Mouse (Mus musculus): ENCODE measurements around the gene Hsd17b14.
A peak's percentile ranks its signal among the peaks of the same experiment; 100 is the strongest.

Hsd17b14 gene

DNA sequence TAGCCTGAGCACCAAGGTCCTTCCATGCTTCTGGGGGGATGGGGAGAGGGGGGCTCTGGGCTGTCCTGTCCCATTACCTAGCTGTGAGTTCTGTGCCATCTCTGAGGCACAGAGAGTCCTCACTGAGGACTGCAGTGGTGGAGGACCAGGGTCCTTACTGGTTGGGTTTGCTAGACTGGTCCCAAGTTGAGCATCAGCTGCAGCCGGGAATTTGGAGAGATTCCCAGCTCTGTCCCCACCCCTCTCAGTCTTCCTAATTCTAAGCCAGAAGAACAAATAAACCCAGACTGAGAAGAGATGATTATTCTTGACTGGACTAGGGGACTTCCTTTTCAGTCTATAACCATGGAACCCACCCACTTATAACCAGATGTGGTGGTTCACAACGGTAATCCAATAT is 24.1 kb upstream of the Hsd17b14 start:
- no peak for DNase-seq

DNA sequence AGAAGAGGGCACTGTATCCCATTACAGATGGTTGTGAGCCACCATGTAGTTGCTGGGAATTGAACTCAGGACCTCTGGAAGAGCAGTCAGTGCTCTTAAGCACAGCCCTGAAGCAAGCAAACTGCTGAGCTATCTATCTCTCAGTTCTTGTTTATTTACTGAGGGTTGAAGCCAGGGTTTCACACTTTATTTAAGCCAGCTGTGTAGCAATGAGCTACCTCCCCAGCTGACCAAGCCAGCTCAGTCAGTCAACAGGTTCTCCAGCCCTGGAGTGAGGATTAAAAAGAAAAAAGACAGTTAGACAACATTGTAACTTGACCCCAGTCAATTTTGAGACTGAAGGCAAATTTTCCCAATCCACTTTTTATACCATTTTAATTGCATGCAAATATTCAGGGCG is 19.0 kb upstream of the Hsd17b14 start:
- peak; percentile 19 for DNase-seq

DNA sequence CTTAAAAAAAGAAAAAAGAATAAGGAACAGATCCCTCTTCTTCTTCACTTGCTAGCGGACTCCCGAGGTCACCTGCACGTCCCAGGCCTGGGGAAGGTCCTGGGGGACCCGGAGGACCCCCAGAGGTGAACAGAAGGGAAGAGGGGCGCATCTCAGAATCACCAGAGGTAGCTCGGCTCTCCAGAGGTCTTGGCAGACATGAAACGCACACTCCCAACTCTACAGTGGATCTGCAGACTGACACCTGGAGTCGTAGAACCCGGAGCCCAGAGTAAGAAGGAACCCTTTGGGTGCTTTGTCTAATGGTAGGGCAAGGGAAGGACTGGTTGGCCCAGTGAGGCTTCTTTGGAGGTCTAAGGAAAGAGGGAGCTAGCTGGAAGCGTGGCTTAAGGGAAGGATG is 17.1 kb upstream of the Hsd17b14 start:
- DNase-seq = peak; percentile 51

DNA sequence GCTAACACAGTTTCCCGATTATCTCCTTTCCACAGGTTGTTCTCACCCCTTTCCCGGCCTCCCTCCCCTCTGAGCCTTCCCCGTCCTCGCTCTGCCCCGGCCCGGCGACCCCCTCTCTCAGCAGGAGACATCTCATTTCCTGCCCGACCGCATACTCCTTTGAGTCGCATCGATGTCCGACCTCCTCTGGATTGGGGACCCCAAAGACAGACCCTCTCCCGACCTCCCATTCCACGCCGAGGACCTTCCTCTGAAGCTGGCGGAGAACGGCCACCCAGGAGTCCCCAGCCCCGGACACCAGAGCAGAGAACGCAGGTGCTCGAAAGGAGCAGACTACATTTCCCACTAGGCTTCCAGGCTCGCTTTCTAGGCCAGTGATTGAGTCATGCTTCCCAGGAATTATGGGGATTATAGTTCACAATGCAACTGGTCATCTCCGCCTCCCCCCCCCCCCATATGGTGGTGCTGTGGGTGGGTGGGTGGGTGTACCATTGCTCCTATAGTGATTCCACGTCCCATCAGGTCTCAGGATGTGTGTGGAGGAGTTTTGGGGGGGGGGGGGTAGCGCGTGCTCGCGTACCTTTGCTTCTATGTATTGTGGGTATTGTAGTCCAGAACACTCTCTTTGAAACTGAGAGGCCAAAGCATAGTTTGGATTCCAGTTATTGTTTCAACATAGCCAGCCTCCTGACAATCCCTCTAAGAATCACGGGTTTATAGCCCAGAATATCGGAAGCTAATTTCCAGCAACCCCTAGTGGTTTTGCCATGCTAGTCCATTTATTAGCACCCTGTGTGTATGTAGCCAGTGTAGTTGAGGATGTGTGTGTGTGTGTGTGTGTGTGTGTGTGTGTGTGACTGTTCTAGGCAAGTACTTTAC is 16.3 kb upstream of the Hsd17b14 start:
- peak; percentile 84 for DNase-seq

DNA sequence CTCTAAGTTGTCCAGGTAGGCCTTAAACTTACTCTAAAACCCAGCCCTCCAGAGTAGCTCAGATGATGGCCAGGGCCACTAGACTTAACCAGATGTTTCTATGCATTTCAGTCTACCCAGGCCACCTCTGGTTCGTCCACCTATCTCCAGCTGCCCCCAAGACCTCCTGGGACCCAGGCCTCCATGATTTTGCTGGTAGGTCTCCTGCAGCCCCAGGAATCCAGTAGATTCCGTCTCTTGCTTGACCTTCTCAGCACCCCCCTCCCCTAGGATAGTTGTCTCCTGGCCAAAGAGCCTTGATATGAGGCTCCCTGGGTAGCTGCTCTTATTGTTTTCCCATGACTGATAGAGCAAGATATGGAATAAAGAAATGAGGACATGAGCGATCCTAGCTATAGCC is 15.6 kb upstream of the Hsd17b14 start:
- peak; percentile 51 for DNase-seq

DNA sequence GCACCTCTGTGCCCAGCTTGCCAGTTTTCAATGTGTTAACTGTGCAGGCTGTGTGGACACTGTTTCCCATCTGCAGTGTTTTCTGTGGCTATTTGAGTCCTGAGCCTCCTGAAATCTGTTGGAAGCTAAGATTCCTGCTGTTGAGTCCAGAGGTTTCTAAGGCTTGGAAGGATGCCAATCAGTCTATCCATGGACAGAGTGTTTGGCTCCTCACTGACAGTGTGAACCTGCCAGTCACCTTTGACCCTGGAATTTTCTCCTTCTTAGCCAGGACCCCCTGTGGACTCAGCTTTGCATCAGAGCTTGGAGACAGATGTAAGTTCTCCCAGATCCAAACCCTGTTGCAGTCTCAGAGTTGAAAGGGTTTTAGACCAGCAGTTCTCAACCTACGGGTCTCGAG is 14.5 kb upstream of the Hsd17b14 start:
- peak; percentile 57 for DNase-seq

DNA sequence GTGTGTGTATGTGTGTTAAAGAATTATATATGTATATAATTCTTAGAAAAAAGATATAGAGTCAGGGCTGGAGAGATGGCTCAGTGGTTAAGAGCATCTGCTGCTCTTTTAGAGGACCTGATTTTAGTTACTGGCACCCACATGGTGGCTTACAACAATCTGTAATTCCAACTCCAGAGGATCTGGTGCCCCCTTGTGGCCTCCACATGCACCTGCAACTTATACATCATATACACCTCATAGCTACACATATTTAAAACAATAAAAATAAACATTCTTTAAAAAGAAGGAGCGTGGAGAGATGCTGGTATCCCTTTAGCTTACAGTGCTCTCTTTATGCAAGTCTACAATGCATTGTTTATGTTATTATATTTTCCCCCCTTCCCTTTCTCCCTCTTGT is 10.2 kb upstream of the Hsd17b14 start:
- no peak for DNase-seq

DNA sequence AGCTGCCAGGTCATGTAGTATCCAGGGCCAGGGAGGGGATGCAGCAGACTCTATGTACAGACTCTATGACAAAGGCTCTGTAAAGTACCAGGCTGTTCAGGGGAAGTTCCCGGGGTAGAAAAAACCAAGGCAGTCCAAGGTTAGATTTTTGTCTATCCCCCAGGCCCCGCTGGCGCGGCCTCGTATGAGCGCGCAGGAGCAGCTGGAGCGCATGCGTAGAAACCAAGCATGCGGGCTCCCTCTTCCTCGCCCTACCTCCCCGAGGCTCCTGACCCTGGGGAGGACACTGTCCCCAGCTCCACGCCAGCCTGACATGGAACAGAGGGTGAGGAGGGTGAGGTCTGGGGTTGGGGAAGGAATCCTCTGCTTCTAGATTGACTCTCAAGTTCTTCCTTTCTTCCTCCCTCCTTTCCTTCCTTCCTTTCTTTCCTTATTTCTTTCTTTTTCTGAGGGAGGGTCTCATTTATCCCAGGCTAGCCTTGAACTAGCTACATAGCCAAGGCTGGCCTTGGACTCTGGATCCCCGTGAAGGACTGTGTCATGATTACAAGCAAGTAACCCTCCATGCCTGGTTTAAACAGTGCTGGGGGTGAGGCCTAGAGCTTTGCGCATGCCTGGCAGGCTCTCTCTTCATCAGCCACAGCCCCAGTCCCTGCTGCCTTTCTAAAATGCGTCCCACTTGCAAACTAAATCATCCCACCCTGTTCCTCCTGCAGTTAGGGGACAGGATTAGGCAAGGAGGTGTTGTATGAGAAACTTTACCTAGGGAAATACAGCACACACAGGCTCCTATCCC is 4.9 kb upstream of the Hsd17b14 start:
- no peak for DNase-seq

DNA sequence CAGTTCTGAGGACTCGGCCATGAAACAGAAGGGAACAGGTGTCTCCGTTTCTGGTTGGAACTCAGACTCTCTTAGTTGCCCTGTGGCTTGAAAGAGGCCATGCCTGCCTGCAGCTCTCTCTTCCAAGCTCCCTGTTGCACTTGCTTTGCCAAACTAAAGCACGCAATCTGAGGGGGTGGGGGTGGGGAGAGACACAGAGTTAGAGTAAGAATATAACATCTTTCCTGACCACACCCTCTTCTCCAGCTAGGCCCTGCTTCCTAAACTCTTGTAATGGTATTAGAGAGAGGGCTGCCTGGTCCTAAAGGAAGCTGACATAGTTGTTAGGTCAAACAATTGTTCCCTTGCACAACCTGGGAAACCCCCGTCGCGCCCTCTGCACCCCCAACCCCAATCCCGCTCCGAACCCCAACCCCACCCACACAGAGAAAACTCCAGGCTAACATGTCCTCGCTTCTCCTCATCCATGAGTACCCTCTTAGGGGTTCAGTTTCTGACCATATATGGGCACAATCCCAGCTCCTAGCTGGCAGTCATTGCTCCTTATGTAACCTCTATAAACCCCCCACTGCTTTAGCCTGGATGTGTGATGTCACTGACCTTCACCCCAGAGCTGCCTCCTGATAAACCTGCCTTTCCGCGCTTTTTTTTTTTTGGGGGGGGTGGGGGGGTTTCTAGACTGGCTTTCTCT is 3.7 kb upstream of the Hsd17b14 start:
- no peak for DNase-seq

DNA sequence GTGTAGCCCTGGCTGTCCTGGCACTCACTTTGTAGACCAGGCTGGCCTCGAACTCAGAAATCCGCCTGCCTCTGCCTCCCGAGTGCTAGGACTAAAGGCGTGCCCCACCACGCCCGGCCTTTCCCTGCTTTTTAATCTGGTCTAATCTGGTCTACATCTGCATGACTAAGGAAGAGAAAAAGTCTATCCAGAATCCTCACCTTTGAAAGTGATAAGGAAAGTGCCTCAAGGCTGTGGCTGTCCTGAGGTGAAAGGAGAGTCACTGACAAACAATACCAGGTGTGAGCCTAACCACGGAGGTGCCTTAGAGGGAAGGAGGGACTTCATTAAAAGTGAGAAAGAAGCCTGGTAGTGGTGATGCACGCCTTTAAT is 3.2 kb upstream of the Hsd17b14 start:
- no peak for DNase-seq

DNA sequence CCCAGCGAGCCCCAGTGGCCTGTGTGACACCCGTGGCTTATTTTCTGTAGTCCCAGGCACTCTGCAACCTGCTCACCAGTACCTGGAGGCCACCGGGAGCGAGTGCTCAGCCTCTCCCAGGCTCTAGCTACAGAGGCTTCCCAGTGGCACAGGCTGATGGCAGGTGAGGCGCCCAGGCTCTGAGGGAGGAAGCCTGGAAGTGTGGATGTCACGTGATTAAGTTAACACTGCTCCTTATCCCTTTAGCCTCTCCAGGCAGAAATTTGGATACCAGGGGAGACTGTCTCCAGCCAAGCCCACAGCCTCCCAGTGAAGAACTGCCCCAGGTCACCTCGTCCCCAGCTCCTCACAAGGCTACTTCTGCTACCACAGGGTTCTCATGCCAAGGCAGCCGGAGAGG is 1.2 kb upstream of the Hsd17b14 start:
- DNase-seq = no peak

DNA sequence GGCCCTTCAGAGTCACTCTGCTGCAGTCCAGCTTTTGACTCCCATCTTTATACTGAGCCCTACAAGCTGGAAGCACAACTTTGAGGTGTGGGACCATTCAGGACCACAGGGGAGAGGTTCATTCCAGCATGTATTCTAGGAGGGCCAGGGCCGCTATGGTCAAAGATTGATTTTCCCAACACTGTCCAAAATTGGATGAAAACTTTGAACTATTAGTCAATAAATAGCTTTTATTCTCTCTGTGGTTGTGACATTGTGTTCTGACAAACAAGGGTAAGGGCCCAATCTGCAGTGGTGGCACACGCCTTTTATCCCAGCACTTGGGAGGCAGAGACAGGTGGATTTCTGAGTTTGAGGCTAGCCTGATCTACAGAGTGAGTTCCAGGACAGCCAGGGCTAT is 703 bp upstream of the Hsd17b14 start:
- no peak for DNase-seq

DNA sequence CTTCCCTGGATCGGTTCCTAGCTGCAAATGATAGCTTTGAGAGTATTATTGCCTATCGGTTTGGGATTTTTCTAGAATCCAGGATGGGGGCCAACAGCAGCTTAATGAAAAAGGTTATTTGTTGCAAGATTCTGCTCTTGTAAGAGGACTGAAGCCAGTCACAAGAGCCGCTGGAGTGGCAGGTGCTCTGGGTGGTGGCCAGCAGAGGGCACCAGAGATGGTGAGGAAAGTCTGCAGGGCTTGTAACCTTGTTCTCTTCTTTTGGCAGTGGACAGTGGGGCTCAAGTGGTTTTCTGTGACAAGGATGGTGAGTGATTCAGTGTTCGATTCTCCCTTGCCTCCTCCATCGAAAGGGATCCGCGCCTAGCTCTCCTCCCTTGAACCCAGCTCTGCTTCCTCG is 1.1 kb downstream of the Hsd17b14 start:
- DNase-seq = peak; percentile 87

DNA sequence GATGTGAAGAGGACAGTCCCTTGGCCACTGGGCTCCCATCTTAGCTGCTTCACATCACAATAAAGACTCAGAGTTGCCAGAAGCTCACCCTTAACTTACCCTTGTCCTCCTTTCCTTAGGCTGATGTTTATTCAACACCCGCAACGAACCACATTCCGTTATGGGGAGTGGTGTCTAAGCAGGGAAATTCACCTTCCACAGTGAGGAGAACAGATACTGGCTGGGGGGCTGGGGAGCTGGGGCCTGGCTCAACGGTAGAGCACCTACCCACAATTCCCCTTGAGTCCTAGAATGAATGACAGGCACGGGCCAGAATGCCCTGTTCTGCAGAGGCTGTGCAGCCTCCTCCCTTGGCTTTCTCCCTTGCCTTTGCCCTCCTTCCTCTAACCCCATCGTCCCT is 4.2 kb downstream of the Hsd17b14 start:
- DNase-seq = no peak

DNA sequence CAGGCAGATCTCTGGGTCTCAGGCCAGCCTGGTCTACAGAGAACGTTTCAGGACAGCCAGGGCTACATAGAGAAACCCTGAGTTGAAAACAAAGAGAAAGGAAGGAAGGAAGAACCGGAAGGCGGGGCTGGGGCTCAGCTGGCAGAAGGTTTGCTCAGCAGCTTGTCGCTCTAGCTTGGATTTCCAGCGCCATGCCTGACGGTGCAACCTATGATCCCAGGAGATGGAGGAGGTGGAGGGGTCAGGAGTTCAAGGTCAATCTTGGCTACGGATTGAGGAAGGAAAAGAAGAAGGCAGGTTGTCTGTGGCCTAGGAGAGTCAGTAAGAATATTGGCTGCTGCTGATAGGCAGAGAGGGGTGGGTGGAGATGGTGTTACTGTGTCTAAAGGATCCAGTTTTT is 5.5 kb downstream of the Hsd17b14 start:
- no peak for DNase-seq

DNA sequence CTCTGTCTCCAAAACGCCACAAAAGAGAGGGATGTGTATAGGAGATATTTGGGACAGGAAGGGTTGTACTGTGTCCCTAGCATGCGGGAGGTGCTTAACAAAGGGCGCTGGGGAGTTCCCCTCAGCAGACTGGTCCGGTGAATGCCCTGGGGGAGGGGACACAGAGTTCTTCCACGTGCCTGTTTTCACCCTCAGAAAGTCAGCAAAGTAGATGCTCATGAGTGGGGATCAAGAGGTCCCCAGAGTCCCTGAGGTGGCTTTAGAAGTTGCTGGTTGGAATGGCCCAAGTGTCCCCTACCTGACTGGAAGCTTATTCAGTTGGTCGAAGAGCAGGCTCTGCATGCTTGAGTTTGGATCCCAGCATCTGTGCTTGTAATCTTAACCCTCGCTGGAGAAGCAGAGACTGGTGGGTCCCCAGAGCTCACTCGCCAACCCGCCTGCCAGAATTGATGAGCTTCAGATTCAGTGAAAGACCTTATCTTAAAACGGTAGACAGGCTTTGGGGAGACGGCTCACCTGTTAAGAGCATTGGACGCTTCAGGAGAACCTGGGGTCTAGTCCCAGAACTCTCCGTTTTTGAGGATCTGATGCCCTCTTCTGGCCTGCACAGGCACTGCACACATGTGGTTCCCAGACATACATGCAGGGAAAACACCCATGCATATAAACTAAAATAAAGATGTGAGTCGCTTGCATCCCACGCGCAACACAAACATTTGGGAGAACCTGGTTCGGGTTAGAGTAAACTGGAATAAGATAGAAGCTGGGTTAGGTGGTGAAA is 6.3 kb downstream of the Hsd17b14 start:
- DNase-seq = peak; percentile 86

DNA sequence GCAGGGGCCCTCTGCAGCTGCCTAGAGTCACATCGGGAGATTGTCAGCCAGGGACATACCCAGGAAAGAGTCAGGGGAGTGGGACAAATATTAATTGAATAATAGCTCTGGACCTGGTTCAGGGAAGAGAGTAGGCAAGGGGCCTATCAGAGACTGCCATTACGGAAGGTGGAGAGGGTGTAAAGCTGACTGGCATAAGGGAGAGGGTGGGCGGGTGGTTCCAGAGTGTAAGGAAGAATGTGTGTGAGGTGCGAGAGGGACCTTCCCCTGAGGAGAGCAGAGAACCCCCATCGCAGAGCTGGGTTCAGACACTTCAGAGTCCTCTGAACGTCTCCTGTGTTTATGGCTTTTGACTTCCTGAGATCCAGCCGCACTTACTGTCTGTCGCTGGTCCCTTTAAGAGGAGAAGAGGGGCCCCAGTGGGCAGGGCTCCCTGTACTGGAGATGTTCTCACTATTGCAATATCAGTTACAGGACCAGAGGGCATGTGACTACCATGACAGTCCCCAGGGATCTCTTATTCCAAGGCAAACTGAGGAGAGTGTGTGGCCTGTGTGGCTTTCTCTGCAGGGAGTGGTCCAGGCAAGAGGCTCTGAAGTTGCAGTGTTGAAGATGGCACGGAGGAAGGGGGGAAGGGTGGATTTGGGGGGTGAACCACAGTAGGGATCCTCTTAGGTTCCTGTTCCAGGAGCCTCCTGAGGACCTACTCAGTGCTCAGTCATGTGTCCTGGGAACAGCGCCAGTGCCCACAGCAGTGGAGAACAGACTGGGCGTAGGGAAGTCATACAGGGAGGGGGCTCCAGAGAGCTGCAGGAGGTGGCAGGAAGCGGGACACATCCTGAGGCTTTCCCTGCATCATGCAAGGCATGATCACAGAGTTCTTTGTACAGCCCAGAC is 7.2 kb downstream of the Hsd17b14 start:
- DNase-seq = no peak

DNA sequence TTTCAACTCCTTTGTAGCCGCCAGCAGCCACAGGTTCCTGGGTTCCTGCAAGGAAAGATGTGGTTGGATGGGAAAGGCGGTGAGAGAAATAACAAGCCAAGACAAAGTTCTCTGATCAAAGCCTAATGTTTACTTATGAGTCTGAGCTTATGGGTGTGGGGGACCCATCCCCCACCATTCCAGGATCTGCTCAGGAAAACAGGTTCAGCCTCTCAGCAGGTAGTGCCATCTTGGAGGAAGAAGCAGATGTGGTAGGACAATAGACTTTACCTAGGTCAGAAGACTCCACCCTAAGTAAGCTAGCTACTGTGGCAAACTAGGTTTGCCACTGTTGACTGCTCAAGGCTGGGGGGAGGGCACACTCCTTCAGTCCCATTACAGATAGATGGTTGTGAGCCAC is 10.1 kb downstream of the Hsd17b14 start:
- DNase-seq = no peak

DNA sequence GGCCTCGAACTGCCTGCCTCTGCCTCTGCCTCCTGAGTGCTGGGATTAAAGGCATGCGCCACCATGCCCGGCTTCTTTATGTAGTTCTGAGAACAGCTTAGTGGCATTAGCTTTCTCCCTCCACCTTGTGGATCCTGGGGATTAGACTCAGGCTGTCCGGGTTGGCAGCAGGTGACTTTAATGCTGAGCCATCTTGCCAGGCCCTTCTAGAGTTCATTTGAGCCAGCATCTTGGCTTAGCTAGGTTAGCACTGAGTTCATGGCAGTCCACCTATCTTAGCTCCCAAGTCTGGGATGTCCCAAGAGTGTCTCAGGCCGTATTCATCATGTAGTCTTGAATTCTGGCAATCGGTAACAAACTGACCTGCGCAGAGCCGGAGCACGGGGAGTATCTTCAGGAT is 10.8 kb downstream of the Hsd17b14 start:
- no peak for DNase-seq

DNA sequence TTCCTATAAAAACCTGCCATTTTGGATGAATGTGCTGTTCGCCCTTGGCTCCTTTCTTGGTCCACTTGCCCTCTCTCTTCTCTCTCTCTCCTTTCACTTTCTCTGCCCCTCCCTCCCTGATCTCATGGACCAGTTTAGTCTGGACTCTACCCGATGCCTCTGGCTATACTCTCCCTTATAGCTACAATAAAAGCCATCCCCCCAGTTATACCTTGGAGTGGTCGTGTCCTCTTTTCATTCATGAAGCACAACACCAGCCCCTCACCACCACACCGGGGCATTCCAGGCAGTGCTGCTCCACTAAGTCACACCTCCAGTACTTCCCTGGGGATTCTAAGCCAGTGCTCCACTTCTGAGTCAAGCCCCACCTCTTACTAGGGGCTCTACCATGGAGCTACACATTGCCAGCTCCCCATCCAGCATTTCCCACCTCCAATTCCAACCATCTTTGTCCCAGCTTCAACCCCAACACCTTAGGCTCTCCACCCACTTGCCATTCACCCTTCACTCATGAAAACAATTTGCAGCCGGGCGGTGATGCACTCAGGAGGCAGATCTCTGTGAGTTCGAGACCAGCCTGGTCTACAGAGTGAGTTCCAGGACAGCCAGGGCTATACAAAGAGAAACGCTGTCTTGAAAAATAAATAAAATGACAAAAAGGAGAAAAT is 12.6 kb downstream of the Hsd17b14 start:
- no peak for DNase-seq
